Mouse (Mus musculus) cerebellum, postnatal 36 days (tissue): ENCODE data around the gene Rxra.

Source experiments
- DNase-seq, 2 experiments: peaks; one replicate each; pipeline ENCODE4 v3.0.0; 2021 to 2022; ENCODE audit warnings: mixed read lengths in 2 of 2

Gene Rxra

GRCm38 (mm10) chr2:27702904-27703666, 26.8 kb downstream of the Rxra start:
- no peak for DNase-seq

- DNase-seq, result no peak
Observed at GRCm38 (mm10) chr2:27703852-27704640, 27.8 kb downstream of the Rxra start.

- DNase-seq, result no peak
Observed at GRCm38 (mm10) chr2:27704641-27705040, 28.4 kb downstream of the Rxra start.

- no peak for DNase-seq
Observed at GRCm38 (mm10) chr2:27710871-27711382, 34.7 kb downstream of the Rxra start.

GRCm38 (mm10) chr2:27712626-27713025, 36.4 kb downstream of the Rxra start:
- DNase-seq, result no peak

- no peak for DNase-seq
Observed at GRCm38 (mm10) chr2:27713378-27713777, 37.1 kb downstream of the Rxra start.

GRCm38 (mm10) chr2:27714131-27714530, 37.9 kb downstream of the Rxra start:
- DNase-seq, result no peak

GRCm38 (mm10) chr2:27715221-27715620, 39.0 kb downstream of the Rxra start:
- DNase-seq, result no peak

- DNase-seq, result no peak
Observed at GRCm38 (mm10) chr2:27716339-27716738, 40.1 kb downstream of the Rxra start.

GRCm38 (mm10) chr2:27718191-27718590, 42.0 kb downstream of the Rxra start:
- DNase-seq, result peak; percentile 49 to 73

GRCm38 (mm10) chr2:27719601-27720000, 43.4 kb downstream of the Rxra start:
- peak; percentile 25 to 50 for DNase-seq

- no peak for DNase-seq
Observed at GRCm38 (mm10) chr2:27721611-27722010, 45.4 kb downstream of the Rxra start.

GRCm38 (mm10) chr2:27724729-27725316, 48.6 kb downstream of the Rxra start:
- no peak for DNase-seq

- DNase-seq, result no peak
Observed at GRCm38 (mm10) chr2:27727994-27728854, 52.0 kb downstream of the Rxra start.

GRCm38 (mm10) chr2:27729009-27729408, 52.8 kb downstream of the Rxra start:
- DNase-seq, result no peak

- peak; percentile 57 to 64 for DNase-seq
Observed at GRCm38 (mm10) chr2:27730002-27730905, 54.0 kb downstream of the Rxra start.

- DNase-seq, result no peak
Observed at GRCm38 (mm10) chr2:27733021-27733420, 56.8 kb downstream of the Rxra start.

- no peak for DNase-seq
Observed at GRCm38 (mm10) chr2:27734328-27734727, 58.1 kb downstream of the Rxra start.

- DNase-seq, result no peak
Observed at GRCm38 (mm10) chr2:27734800-27735199, 58.6 kb downstream of the Rxra start.

- no peak for DNase-seq
Observed at GRCm38 (mm10) chr2:27736802-27737201, 60.6 kb downstream of the Rxra start.

GRCm38 (mm10) chr2:27738396-27738795, 62.2 kb downstream of the Rxra start:
- no peak for DNase-seq
